Mouse (Mus musculus) frontal cortex, adult 2 months (tissue): ENCODE data around the gene Ptafr. TPM values are rescaled to one million over a fixed set of nuclear protein-coding genes. Genes with fewer than 3 reads are reported as not detected.
"Not testable (repeated sequence)": the region's sequence is repeated elsewhere in the genome, so short reads cannot be mapped to it uniquely, and the experiment has no call there.

Experiments
- DNase-seq, 2 experiments: peaks; one replicate each; pipeline ENCODE4 v3.0.0; 2022; ENCODE audit warnings: low spot score in 1 of 2; ENCODE audit errors: extremely low spot score in 1 of 2
- polyA plus RNA-seq: library from polyadenylated mRNA; depleted of rRNA; stranded (reverse); fragments of >200 nt; gene quantifications from 2 replicates; pipeline ENCODE4 v1.2.3, GENCODE M21; 2012

Ptafr gene
- polyA plus RNA-seq, 1 experiment = 1.6 TPM

DNA sequence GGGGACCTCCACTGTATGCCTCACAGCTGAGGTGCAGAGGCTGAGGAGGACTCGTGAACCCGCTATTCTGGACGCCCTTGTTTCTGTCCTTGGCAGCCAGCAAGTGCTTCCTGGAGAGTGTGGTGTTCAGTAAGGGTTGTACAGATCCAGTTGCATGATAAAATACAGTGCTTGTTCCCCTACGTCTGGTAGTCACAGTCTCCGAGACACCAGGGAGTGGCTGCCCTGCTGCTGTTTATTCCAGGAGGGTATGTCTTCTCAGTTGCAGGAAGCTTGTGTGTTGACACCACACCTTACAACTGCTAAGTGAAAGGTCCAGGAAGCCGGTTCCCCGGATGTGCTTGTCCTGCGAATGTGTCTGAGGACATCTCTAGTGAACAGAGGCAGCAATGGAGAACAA, 9.2 kb upstream of the Ptafr start:
- no peak for DNase-seq

DNA sequence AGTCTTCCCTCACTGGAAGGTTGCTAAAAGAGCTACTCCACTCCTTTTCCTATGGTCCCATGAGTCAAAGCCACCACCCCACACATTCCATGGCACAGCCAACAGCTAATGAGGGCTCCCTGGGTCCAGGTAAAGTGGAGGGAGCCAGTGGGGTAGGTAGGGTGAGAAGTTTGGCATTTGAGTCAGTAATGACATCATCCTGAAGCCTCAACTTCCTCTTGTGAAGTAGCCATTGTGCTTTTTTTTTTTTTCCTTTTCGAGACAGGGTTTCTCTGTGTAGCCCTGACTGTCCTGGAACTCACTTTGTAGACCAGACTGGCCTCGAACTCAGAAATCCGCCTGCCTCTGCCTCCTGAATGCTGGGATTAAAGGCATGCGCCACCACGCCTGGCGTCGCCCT, 8.3 kb upstream of the Ptafr start:
- not testable (repeated sequence) for DNase-seq

DNA sequence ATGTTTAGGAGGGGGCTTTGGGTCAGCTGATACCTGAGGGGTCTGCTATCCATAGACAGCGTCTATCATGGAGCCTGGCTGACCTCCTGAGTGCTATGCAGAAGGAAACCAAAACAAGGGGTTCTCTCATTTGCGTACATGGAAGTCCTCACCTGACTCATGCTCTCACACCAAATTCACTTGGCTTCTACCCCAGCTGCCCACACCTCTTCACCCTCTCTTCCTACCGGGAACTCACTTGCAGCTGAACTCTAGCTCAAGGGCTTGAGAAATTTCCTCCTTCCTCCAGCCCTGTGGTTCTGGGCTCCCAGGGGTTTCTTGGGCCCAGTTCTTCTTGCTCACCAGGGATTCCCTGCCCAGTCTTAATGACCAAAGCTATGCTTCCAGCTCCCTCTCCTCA, 606 bp upstream of the Ptafr start:
- DNase-seq = no peak

DNA sequence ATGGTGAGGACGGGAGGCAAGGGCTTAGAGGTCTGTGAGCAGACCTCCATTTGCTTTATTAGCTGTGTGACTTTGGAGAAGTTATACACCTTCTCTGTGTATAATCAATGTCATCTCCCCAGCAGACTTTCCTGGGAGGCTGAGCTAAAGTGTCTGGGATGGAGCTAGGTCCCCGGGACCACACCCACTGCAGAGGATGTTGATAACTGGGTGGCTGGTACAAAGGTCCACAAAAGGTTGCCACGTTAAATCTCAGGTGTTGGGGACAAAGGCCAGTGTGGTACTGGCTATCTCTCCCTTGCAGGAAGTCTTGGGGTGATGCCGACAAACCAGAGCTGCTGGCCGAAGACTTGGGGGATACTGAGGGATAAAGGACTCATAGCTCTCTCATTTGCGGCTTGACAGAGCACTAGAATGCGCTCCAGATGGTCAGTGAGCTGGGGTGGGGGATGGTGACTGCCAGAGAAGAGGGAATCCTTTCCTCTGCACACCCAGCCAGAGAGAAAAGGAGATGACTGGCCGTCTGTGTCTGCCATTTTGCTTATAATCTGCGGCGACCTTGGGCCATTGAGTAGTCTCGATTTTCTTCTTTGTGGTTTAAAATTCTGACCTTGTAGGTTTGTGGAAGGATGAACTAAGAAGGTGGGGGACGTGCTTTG, 1.4 kb downstream of the Ptafr start:
- DNase-seq = no peak

DNA sequence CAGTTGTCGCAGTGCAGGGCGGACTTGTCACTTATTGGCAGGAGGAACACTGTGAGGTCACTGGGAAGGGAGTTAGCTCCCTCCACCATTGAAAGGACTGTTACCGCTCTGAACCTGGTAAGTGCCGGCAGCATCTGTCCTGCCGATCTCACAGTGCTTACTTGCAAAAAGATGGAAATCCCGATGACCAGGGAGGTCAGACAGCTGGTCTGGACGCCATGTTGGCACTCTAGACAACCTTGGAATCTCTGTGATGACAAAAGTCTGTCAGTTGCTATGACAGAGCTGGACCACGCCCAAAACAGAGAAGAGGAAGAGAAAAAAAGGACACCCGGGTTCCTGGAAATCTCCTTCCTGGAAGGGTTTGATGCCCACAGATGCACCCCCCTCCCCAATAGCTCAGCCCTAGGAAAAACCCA, 3.5 kb downstream of the Ptafr start:
- no peak for DNase-seq

DNA sequence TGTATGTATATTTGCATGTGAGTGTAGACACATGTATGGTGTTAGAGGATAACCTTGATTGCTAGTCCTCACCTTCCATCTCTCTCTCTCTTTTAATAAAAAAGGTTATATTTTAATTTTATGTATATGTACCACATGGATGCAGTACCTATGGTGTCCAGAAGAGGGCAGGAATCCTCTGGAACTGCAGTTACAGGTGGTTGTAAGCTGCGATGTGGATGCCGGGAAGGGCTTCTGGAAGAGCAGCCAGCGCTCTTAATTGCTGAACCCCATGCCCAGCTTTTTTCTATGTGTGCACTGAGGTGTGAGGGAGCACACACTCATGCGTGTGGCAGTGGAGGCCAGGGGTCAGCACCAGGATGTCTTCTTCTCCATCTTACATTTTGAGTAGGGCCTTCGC, 5.2 kb downstream of the Ptafr start:
- no peak for DNase-seq

DNA sequence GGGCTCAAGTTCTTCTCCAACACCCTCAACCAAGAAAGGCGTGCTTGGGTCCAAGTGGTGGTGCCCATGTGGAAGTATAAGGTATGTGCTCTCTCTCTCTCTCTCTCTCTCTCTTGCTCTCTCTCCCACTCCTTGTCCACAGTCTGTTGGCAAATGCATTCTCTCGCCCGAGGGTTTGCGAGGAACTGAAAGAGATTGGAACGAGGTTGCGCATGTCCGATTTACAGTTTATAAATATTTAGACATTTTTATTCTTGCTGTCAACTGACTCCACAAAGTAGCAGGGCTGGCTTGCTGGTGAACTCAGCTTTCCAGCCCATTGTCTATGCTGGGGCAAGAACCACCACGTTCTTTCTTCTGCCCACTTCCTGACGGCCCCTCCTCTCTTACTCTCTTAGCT, 7.3 kb downstream of the Ptafr start:
- DNase-seq = no peak

DNA sequence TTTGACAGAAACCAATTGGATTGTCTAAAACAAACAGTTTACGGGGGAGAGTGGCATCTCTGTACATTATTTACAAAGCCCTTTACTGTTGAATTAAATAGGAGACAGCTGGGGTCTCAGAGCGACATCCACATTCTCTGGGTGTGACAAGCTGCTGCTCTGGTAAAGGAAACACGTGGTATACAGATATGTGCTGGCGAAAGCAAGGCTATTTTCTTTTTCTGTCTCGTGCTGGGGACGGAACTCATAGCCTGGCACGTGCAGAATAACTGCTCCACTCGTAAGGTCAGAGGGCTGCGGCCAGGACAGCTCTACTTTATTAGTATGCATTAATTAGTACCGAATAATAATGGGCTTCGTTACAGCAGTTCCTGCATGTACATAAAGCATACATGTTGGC, 9.5 kb downstream of the Ptafr start:
- no peak for DNase-seq

DNA sequence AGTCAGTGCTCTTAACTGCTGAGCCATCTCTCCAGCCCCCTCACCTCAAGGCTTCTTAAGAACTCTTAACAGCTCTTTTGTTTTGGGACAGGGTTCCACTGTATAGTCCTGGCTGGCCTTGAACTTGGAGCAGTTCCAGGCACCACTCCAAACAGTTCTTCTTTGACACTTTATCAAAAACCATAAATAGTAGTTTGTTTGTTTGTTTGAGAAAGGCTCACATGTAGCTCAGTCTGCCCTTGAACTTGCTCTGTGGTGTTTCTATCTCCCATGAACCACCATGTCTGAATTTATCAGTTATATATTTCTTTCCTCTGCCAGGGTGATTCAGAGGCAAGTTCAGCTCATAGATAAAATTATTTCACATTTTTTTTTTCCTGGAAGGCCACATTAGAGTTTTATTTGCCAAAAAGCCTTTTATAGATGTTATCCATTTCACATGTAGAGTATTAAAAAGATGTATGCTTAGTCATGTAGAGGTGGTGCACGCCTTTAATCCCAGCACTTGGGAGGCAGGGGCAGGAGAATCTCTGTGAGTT, 11.0 kb downstream of the Ptafr start:
- DNase-seq = no peak

DNA sequence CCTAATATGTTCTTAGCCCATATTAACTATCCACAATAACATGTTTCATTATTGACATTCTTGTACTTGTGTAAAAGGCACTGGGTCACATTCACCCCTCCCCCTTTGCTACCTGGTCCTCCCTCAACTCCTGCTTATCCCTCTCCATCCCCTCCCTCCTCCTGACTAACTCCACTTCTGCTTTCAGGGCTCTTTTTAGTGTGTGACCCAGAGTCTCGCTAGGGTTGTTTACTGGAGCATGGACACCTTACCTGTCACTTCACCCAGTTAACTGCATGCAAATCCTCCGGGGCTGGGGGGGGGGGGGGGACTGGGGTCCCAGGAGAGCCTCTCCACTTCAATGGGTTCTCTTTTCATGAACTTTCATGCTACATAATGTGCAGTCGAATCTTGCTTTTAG, 19.9 kb downstream of the Ptafr start:
- DNase-seq = no peak

DNA sequence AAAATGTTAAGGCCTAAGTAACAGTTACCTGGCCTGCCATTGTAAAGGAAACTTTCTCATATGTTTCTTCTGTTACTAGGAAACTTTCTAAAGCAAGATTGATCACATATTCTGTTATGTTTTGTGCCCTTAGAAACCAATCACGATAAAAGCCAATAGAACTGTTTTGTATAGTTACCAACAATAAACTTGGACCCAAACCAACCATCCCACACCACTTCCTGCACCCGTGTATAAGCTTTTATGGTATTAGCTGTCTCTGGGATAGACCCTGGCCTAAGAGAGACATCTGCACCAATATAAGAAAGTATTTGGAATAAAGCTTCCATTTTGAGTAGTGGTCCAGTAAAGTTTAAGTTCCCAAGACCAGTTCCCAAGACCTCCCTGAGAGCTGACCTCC, 21.1 kb downstream of the Ptafr start:
- no peak for DNase-seq

DNA sequence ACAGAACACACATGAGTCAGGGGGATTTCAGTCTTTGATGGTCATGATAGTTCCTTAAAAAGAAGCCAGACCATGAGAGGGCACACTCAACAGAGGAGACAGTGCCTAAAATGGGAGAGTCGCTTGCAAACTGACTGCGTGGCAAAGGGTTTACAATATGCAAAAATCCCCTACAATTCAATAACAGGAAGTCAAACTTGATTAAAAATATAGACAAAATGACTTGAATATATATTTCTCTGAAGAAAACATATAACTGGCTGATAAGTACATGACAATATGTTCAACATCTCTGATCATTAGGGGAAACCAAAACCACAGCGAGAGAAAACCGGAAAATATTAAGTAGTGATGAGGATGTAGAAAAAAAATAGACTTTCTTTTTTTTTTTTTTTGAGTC, 22.4 kb downstream of the Ptafr start:
- DNase-seq = no peak

DNA sequence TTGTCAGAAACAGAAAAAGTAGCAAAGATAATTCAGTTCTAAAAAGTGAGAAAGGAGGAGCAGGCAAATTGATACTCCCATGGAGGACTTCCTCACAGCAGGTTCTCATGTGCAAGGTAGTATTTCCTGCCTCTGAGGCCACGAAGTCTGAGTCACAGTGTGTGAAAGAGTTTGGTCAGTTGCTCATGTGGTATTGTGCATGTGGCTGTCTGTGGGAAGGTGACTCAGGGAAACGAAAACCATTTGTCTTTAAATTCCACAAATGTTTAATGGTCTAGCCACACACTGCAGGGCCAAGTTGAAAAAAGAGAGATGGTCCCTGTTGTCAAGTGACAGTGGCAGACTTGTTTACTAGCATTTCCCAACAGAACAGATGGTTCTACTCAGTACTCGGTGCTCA, 24.6 kb downstream of the Ptafr start:
- no peak for DNase-seq

DNA sequence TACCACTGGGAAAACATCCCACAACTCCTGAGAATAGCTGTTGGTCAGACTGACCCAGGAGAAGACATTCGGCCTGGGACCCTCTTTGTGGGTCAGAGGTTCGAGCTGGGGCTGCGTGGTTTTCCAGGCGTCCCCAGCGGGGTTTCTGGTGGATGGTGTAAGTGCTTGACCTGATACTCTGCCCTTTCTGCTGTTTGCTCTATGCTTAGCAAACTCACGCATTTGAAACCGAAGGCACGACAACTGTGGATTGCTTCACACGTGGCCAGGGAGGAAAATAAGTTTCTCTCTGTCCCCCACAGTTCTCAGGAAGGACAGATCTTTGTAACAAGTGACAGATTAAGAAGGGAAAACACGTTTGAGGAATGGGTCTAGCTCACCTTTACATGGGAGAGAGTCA, 26.8 kb downstream of the Ptafr start:
- no peak for DNase-seq

DNA sequence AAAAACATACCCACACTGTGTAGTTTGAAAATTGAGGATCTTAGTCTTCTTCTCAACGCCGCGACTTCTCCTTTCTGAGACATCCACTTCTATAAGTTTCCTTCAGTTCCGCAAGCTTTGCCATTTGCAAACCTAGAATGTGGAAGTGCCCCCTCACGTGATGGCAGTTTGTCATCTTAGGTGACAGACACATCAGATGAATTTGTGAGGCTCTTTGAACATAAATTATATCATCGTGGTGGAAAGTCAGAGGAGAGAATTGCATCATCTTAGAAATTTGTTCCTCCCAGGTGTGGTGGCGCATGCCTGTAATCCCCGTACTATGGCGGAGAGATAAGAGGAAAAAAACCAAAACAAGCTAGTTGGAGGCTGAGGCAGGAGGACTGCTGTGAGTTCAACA, 29.1 kb downstream of the Ptafr start:
- no peak for DNase-seq

DNA sequence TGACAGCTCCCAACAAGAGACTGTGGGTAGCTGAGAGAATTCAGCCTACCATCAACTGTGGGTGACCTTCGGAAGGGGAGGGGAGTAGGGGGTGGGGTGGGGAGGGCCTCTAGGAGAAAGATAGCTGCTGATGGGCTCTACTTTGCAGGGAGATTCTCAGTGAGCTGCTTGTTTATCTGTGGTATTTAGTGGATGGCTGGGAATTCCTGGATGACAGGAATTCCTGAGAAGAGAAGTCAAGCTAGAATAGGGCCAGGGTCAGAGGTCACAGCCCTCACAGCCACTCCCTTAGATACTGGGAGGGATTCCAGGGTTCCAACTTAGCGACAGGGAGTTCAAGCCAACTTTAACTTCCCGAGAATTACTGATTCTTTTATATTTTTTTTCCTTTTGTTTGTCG, 30.3 kb downstream of the Ptafr start:
- no peak for DNase-seq

DNA sequence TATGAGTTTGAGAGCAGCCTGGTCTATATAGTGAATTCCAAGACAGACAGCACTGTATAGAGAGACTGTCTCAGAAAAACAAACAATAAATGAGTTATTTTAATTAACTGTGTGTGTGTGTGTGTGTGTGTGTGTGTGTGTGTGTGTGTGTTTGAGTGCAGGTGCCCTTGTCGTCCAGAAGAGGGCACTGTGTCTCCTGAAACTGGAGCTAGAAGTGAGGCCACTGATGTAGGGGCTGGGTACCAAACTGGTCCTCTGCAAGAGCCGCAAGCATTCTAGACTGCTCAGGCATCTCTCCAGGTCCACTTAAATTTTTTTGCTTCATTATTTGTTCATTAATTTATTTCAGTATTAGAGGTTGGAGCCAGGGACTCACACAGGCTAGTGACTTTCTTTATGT, 35.0 kb downstream of the Ptafr start:
- DNase-seq = no peak

DNA sequence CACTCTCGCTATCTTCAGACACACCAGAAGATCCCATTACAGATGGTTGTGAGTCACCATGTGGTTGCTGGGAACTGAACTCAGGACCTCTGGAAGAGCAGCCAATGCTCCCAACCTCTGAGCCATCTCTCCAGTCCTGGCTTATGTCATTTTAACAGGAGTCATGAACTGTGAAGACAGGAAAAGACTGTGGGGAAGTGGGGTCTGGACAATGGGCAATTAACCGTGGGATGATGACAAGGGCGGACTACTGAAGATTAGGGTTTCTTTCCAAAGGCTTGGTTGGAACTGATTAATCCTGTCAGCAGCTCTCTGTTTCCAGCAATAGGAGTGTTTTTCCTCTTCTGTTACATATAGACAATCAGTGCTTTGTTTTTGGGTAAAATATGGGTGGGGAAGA, 35.9 kb downstream of the Ptafr start:
- DNase-seq = no peak

DNA sequence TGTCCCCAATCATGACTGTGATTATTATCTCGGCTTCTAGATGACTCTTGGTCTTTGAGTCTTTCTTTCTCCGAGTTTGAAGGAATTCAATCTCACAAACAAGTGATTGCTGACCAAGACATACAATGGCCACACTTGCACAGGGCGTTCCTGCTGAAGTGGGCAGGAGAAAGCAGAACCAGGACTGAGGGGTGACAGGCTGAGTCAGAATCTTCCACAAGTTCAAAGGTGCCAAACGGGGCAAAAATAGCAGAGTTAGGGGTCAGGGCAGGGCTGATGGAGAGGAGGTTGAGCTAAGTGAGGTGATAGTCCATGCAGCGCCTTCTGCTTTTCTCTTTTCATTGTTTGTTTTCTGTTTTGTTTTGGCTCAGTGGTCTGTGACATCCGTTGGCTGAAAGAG, 36.6 kb downstream of the Ptafr start:
- no peak for DNase-seq

DNA sequence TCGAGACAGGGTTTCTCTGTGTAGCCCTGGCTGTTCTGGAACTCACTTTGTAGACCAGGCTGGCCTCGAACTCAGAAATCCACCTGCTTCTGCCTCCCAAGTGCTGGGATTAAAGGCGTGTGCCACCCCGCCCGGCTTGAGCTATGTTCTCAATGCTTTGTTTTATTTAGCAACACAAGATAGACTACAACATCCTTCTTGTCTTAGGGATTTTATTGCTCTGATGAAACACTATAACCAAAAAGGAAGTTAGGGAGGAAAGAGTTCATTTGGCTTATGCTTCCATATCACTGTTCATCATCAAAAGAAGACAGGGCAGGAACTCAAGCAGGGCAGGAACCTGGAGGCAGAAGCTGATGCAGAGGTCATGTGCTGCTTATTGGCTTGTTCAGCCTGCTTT, 37.4 kb downstream of the Ptafr start:
- not testable (repeated sequence) for DNase-seq

DNA sequence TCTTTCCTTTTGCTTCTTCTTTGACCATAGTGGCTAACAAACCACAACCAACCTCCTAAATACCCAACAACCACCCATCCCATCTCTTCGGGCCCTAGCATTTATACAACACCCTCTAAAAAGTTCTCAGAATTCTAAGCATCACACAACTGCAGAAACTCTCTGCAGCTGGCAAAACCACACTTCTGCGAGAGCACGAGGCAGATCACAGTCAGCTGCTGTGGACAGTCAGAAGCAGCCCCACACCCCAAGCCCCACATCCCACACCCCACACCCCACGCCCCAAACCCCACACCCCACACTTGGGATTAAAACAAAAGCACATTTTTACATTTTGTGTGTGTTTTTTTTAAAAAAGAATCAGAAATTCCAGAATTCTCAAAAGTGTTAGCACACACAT, 39.6 kb downstream of the Ptafr start:
- DNase-seq = no peak

DNA sequence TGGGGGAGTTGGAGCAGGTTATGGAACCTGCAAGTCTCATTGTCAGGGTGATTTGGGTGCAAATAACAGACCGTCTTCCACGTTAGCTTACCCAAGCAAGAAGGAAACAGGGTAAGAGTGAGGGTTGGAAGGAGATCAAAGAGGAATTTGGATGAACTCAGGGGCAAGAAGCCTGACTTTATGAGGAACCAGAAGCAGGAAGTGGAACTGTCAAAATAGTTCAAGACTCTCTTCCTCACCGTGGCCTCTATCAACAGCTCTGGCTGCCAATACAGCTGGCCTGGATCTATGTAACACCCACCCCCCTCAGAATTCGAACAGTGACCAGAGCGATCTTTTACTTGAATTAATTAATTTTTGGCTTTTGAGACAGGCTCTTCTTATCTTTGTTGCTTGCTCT, 41.9 kb downstream of the Ptafr start:
- no peak for DNase-seq

DNA sequence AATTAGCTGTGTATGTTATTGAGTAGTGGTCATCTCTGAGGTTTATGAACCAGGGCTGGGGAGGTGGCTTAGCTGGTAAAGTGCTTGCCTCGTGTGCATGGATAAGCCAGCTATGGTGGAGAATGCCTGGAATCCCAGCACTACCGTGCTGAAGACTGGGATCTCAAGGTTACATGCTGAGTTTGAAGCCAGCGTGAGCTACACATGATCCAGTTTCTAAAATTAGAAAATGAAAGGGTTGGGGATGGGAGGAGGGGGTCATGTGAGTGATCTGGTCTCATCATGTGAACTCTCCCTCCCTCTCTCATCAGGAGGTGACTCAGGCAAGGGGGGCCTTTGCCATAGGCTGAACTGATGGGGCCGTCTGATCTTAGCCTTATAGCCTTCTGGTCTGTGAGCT, 44.3 kb downstream of the Ptafr start:
- no peak for DNase-seq
